Mouse (Mus musculus) heart, adult 2 months (tissue): ENCODE measurements around the gene Gm20388. TPM values are rescaled to one million over a fixed set of nuclear protein-coding genes. Genes with fewer than 3 reads are reported as not detected.

Experiments used
- DNase-seq, 2 experiments: peaks; one replicate each; pipeline ENCODE4 v3.0.0; 2021
- H3K27ac ChIP-seq: fragments of 200-600 bp; 2 replicates; pipeline ENCODE4 v1.8.1; 2022
- H3K27me3 ChIP-seq: fragments of 200-500 bp; 2 replicates; pipeline ENCODE4 v1.6.1; 2012; ENCODE audit warnings: mild to moderate bottlenecking, low read length, inconsistent platforms, mixed read lengths; ENCODE audit not compliant: control insufficient read depth, insufficient read depth
- H3K36me3 ChIP-seq: fragments of 200-500 bp; 2 replicates; pipeline ENCODE4 v1.6.1; 2012; ENCODE audit warnings: low read length, inconsistent platforms; ENCODE audit not compliant: control insufficient read depth, insufficient read depth
- H3K4me1 ChIP-seq: fragments of 200-500 bp; 2 replicates; pipeline ENCODE4 v1.6.1; 2011; ENCODE audit warnings: low read length; ENCODE audit not compliant: control insufficient read depth, insufficient read depth
- H3K4me3 ChIP-seq: fragments of 200-600 bp; 2 replicates; pipeline ENCODE4 v1.8.1; 2022
- H3K79me2 ChIP-seq: fragments of 200-500 bp; replicated peaks from 2 replicates; pipeline ENCODE4 v1.6.1; 2012; ENCODE audit warnings: mild to moderate bottlenecking, inconsistent platforms, low read length, moderate library complexity, mixed read lengths; ENCODE audit not compliant: control insufficient read depth, insufficient read depth
- H3K9ac ChIP-seq: fragments of 200-500 bp; 2 replicates; pipeline ENCODE4 v1.6.1; 2012; ENCODE audit warnings: low read depth, mild to moderate bottlenecking, control low read depth, inconsistent platforms, low read length, mixed read lengths
- CTCF ChIP-seq: fragments of 200-600 bp; IDR thresholded peaks from 2 replicates; pipeline ENCODE4 v1.8.1; 2022; ENCODE audit warnings: antibody characterized with exemption, mild to moderate bottlenecking, moderate library complexity
- EP300 ChIP-seq: fragments of 200-500 bp; IDR thresholded peaks from 2 replicates; pipeline ENCODE4 v1.6.1; 2011; ENCODE audit warnings: low read depth, low read length, control low read depth; ENCODE audit not compliant: insufficient read depth
- POLR2A ChIP-seq: fragments of 200-500 bp; IDR thresholded peaks from 2 replicates; pipeline ENCODE4 v1.6.1; 2011; ENCODE audit warnings: mild to moderate bottlenecking, low read depth, low read length, control low read depth; ENCODE audit not compliant: insufficient read depth
- WGBS: fragments of 180-500 bp; shearing (Covaris S2); methylation state at CpG from one replicate; pipeline ENCODE4 v1.1.7; 2018; 5-methylcytosine and 5-hydroxymethylcytosine counted together
- intact Hi-C: fragments of 180-260 bp; cut with DNase I; formaldehyde crosslinking; loops from one replicate; pipeline ENCODE4 v1.15.1; 2025
- polyA plus RNA-seq: library from polyadenylated mRNA; depleted of rRNA; stranded (reverse); fragments of >200 nt; gene quantifications from 2 replicates; pipeline ENCODE4 v1.2.3, GENCODE M21; 2012
- total RNA-seq, 2 experiments: library from RNA; stranded (reverse); gene quantifications; 2 replicates each; pipeline ENCODE4 v1.2.3; 2021

Gene Gm20388
- total and polyA plus RNA-seq, 3 experiments, result 1.8 to 32.3 TPM; not detected in 1

DNA sequence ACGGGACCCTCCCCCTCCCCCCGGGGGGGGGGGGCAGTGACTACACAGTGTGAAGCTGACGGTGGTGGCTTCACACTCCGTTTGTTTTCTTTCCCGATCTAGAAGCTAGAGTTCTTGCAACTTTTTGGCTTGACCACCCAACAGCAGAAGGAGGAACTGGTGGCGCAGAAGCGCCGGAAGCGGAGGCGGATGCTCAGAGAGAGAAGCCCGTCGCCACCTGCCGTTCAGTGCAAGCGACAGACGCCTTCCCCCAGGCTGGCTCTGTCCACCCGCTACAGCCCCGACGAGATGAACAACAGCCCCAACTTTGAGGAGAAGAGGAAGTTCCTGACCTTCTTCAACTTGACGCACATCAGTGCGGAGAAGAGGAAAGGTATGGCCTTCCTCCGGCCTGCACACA is 661.9 kb downstream of the Gm20388 start:
- TF ChIP-seq POLR2A (no peak), EP300 (no peak), CTCF (no peak)
- Histone ChIP-seq H3K4me1 (no peaks in the 10 kb centered on the region), H3K27me3 (no peaks in the 10 kb centered on the region), H3K9ac (no peak overlapping the region), H3K36me3 (no peaks in the 10 kb centered on the region), H3K79me2 (no peaks in the 10 kb centered on the region), H3K4me3 (no peak overlapping the region), H3K27ac (no peak overlapping the region)
- 82% methylated on average over 21 of the region's 21 CpGs for WGBS
- intact Hi-C loops, result no loop called here
- peak in 1 of 2 experiments; percentile 66 for DNase-seq

DNA sequence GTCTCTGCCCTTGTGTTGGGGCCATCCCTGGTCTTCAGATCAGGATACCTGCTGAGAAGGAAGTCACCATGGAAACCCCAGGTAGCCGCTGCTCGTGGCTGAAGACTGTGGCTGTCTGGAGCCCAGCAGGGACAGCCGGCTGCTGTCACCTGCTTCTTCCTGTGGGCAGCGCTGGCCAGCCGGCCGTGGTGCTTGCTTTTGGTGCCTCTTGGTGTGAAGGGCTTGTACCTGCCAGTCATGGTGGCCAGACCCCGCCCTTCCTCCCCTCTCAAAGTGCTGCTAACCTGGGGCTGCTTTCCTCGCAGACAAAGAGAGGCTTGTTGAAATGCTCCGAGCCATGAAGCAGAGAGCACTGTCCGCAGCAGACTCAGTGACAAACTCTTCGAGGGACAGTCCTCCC is 663.2 kb downstream of the Gm20388 start:
- no peak overlapping the region for H3K9ac ChIP-seq
- no peak for DNase-seq
- H3K27ac ChIP-seq, result no peak overlapping the region
- no peak overlapping the region for H3K4me3 ChIP-seq
- H3K79me2 ChIP-seq, result no peaks in the 10 kb centered on the region
- H3K27me3 ChIP-seq, result no peaks in the 10 kb centered on the region
- intact Hi-C loops, result no loop called here
- 93% methylated on average over 11 of the region's 11 CpGs for whole genome bisulfite sequencing
- no peaks in the 10 kb centered on the region for H3K4me1 ChIP-seq
- no peaks in the 10 kb centered on the region for H3K36me3 ChIP-seq
- no peak for TF ChIP-seq EP300
- TF ChIP-seq POLR2A, result no peak
- TF ChIP-seq CTCF, result no peak

DNA sequence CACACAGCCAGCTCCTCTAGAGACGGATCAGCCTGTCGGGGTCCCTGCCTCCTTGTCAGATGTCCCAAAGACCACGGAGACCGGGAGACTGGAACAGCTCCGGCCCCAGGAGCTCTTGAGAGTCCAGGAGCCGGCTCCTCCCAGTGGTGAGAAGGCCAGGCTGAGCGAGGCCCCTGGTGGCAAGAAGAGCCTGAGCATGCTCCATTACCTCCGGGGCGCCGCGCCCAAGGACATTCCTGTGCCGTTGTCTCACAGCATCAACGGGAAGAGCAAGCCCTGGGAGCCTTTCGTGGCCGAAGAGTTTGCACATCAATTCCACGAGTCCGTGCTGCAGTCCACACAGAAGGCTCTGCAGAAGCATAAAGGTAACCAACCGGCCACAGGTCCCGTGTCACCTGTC is 664.3 kb downstream of the Gm20388 start:
- TF ChIP-seq CTCF, result no peak
- no peak for TF ChIP-seq POLR2A
- TF ChIP-seq EP300, result no peak
- Histone ChIP-seq H3K27me3 (no peaks in the 10 kb centered on the region), H3K4me3 (no peak overlapping the region), H3K36me3 (no peaks in the 10 kb centered on the region), H3K79me2 (no peaks in the 10 kb centered on the region), H3K9ac (no peak overlapping the region), H3K4me1 (no peaks in the 10 kb centered on the region), H3K27ac (no peak overlapping the region)
- DNase-seq, result no peak
- intact Hi-C loops, result no loop called here
- WGBS, result 76% methylated on average over 19 of the region's 19 CpGs

DNA sequence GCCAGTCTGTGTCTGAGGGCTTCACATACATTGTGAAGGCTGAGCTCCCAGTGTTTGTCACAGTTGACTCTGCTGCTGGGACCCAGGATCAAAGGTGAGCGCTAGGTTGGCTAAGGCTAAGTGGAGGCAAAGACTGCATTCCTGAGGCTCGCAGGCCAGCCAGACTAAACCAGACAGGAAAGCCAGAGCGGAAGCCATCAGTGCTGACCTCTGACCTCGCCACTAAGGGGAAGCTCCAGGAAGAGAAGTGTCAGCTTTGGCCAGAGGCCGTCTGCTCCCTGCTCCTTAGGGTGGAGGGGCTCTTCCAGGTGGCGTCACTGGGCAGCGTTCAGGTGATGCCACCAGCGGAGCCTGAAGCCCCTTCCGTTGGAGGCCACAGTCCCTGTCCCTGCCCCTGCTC is 665.2 kb downstream of the Gm20388 start:
- H3K4me3 ChIP-seq, result no peak overlapping the region
- H3K79me2 ChIP-seq, result no peaks in the 10 kb centered on the region
- H3K27me3 ChIP-seq, result no peaks in the 10 kb centered on the region
- H3K36me3 ChIP-seq, result no peaks in the 10 kb centered on the region
- no peak overlapping the region for H3K27ac ChIP-seq
- no peak for DNase-seq
- no peak overlapping the region for H3K9ac ChIP-seq
- whole genome bisulfite sequencing, result 72% methylated on average over 9 of the region's 9 CpGs
- no peaks in the 10 kb centered on the region for H3K4me1 ChIP-seq
- intact Hi-C loops, result no loop called here
- TF ChIP-seq EP300 (no peak), POLR2A (no peak), CTCF (no peak)

DNA sequence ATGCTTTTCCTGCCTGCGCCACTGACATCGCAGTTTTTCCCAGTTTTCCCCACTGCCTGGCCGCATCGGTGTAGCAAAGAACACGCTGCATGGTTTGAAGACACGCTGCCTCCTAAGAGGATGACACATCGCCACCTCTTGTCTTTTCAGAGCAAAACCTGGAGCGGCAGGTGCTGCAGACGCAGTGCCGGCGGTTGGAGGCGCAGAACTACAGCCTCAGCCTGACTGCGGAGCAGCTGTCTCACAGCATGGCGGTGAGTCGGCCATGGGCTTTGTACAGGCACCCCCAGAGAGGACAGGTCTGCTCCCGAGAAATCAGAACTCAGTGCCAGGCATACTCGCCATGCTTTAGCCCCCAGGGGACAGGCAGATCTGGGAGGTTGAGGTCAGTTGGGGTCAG is 667.2 kb downstream of the Gm20388 start:
- Histone ChIP-seq H3K27ac (no peak overlapping the region), H3K9ac (no peak overlapping the region), H3K4me3 (no peak overlapping the region), H3K4me1 (no peaks in the 10 kb centered on the region), H3K36me3 (no peaks in the 10 kb centered on the region), H3K27me3 (no peaks in the 10 kb centered on the region), H3K79me2 (no peaks in the 10 kb centered on the region)
- WGBS, result 97% methylated on average over 17 of the region's 17 CpGs
- TF ChIP-seq POLR2A (no peak), EP300 (no peak), CTCF (no peak)
- DNase-seq, result no peak
- intact Hi-C loops, result no loop called here

DNA sequence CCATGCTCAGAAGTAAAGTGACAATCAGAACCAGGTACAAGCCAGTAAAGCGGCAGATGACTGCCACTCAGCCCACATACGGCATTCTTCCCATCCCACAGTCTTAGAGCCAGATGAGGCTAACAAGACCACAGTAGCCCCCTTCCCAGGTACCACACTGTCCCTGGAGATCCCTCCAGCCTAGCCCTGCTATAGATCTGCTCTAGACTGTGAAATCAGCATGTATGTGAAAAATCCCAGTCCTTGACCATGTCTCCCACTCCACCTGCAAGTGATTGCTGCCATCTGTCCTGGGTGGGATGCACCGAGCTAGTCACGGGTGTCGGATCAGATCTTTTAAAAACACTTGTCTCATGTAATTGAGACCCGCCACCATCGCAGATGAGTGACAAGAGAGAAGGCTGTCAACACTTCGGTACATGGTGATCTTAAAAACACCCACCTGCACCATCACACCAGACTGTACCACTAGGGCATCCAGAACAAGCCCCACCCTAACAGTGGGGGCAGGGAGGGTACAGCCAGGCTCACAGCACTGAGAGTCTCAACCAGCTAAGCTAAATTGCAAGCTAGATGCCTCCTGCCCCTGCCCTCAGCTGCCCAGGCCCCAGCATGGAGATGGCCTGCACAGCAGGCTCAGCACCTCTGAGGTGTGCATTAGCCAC is 669.8 kb downstream of the Gm20388 start:
- no peak for DNase-seq
- H3K27me3 ChIP-seq, result no peaks in the 10 kb centered on the region
- H3K4me3 ChIP-seq, result no peak overlapping the region
- H3K9ac ChIP-seq, result no peak overlapping the region
- no peak overlapping the region for H3K27ac ChIP-seq
- intact Hi-C loops, result no loop called here
- no peaks in the 10 kb centered on the region for H3K4me1 ChIP-seq
- no peaks in the 10 kb centered on the region for H3K79me2 ChIP-seq
- WGBS, result 90% methylated on average over 8 of the region's 8 CpGs
- H3K36me3 ChIP-seq, result no peaks in the 10 kb centered on the region
- TF ChIP-seq EP300 (no peak), POLR2A (no peak), CTCF (no peak)
